In the genomic region with DNA sequence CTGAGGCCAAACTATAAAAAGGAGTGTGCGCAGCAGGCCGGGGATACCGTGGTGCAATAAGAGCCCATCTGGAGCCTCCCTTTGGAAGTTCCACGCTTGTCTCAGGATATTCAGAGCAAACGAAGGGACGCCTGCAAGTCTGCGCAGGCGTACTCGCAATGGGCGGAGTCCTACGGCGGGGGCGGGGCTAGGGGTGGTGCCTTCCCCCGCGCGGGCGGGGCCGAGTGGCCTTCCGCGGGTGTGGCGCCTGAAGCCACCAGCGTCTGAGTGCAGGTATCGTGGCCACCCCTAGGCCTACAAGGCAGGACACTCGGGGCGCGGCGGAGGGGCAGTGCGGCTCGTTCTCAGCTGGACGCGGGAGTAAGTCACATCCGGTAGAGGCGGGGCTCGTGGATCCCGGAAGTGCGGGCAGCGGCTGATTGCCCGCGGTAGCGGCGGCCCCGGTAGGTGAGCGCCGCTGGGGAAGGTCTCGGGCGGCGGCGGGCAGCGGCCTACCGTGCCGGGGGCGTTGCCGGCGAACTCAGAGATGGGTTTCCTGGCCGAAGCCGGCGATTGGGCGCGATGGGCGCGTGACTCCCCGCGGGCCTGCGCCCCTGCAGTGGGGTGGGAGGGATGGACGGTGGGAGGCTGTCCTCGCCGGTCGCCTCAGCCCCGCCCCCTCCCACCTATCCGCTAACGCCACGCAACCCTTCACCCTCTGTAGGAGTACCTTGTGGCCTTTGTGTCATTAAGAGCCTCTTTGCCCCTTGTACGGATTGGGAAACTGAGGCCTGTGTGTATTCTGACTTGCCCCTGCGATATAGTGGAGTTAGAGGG, we compare ENCODE assay signal across 7 mouse cellular contexts. TPM values are rescaled to one million over a fixed set of nuclear protein-coding genes. Genes with fewer than 3 reads are reported as not detected.
DNase-seq lines count a peak whose midpoint lies in the region; ATAC-seq lines count a peak whose summit lies in the region.

TSS of gene Vps37c (plus strand) at position 199 of the 816 bp plus-strand sequence.

- H3K4me3 ChIP-seq in embryonic facial prominence, embryonic 10.5 days = peak within 1 kb of the TSS; percentile 84
- peak within 1 kb of the TSS; percentile 90 for H3K4me3 ChIP-seq in limb, embryonic 10.5 days
- H3K4me3 ChIP-seq in midbrain, embryonic 13.5 days (replicated peaks) = peak within 1 kb of the TSS; percentile 73

- H3K4me1 ChIP-seq in embryonic facial prominence, embryonic 10.5 days = peaks cover 35% of the 10 kb centered on the region
- peaks cover 25% of the 10 kb centered on the region for H3K4me1 ChIP-seq in limb, embryonic 10.5 days
- peaks cover 36% of the 10 kb centered on the region for H3K4me1 ChIP-seq in midbrain, embryonic 13.5 days (replicated peaks)

- ATAC-seq in granulocyte monocyte progenitor cell, adult 5-6 weeks (replicated peaks; ENCODE audit: poor library complexity, severe bottlenecking) = peak; percentile 89
- peak; percentile 94 for ATAC-seq in midbrain, embryonic 13.5 days

- peak within 1 kb of the TSS; percentile 80 for H3K4me2 ChIP-seq in midbrain, embryonic 13.5 days (replicated peaks)

- peak; percentile 99 for DNase-seq in adrenal gland, postnatal 10 days
- peak; percentile 97 for DNase-seq in embryonic facial prominence, embryonic 10.5 days (ENCODE audit: low spot score)
- DNase-seq in kidney, adult 11 months = peak; percentile 94
- DNase-seq in limb, embryonic 10.5 days (ENCODE audit: low spot score) = peak; percentile 95
- DNase-seq in spleen, adult 12 weeks (ENCODE audit: low spot score) = peak; percentile 98

- WGBS in embryonic facial prominence, embryonic 10.5 days = under 1% methylated on average over 74 of the region's 74 CpGs
- under 1% methylated on average over 74 of the region's 74 CpGs for WGBS in limb, embryonic 10.5 days
- WGBS in midbrain, embryonic 13.5 days = under 1% methylated on average over 52 of the region's 74 CpGs

- peak within 1 kb of the TSS; percentile 95 for H3K27ac ChIP-seq in embryonic facial prominence, embryonic 10.5 days (replicated peaks)
- H3K27ac ChIP-seq in limb, embryonic 10.5 days = peak within 1 kb of the TSS; percentile 97
- H3K27ac ChIP-seq in midbrain, embryonic 13.5 days = peak within 1 kb of the TSS; percentile 96

- no peaks in the 10 kb centered on the region for H3K9me3 ChIP-seq in embryonic facial prominence, embryonic 10.5 days
- no peaks in the 10 kb centered on the region for H3K9me3 ChIP-seq in limb, embryonic 10.5 days (replicated peaks)
- H3K9me3 ChIP-seq in midbrain, embryonic 13.5 days = no peaks in the 10 kb centered on the region

- H3K9ac ChIP-seq in midbrain, embryonic 13.5 days (replicated peaks) = peak within 1 kb of the TSS; percentile 87

- no peaks in the 10 kb centered on the region for H3K27me3 ChIP-seq in embryonic facial prominence, embryonic 10.5 days (replicated peaks; ENCODE audit: low read depth, poor library complexity, severe bottlenecking)
- no peaks in the 10 kb centered on the region for H3K27me3 ChIP-seq in limb, embryonic 10.5 days (ENCODE audit: low read depth, poor library complexity, severe bottlenecking)
- H3K27me3 ChIP-seq in midbrain, embryonic 13.5 days = no peaks in the 10 kb centered on the region

- peaks cover 10% of the 10 kb centered on the region for H3K36me3 ChIP-seq in embryonic facial prominence, embryonic 10.5 days (replicated peaks)
- 0 out of 2 replicates have a peak, but pooled peaks cover 3% of the 10 kb centered on the region for H3K36me3 ChIP-seq in limb, embryonic 10.5 days
- H3K36me3 ChIP-seq in midbrain, embryonic 13.5 days = no peaks in the 10 kb centered on the region; the same call in 1 of the 2 replicates

RNA-seq across cellular contexts. Expression of gene Vps37c, which starts in this region (rescaled TPM):
- 10 to 100 TPM; 18.9 to 21.5 TPM for total RNA-seq in adrenal gland, postnatal 10 days (2021)
- polyA plus RNA-seq in embryonic facial prominence, embryonic 10.5 days (2016; fragmentation: Nextera tagmentation; extraction: Ambion mirVana) = 37.6 and 40.8 TPM in 2 replicates
- 21.1 and 23.8 TPM in 2 replicates for total RNA-seq in granulocyte monocyte progenitor cell, adult 5-6 weeks (2014; fragmentation: Nextera tagmentation)
- 15.3 and 20.0 TPM in 2 replicates for total RNA-seq in granulocyte monocyte progenitor cell, adult 5-6 weeks (2017)
- polyA plus RNA-seq in limb, embryonic 10.5 days (2016; fragmentation: Nextera tagmentation; extraction: Ambion mirVana) = 34.3 and 37.7 TPM in 2 replicates
- polyA plus RNA-seq in midbrain, embryonic 13.5 days (2015; fragmentation: Nextera tagmentation; extraction: Ambion mirVana) = 33.1 and 35.5 TPM in 2 replicates

Comparison
In these comparisons a context has a peak if more than half of its experiments do, and no peak if none do; other contexts are left out.
1. Peak in every context shown above with its lines: DNase-seq, ATAC-seq, H3K4me3 ChIP-seq and H3K27ac ChIP-seq.